Mouse (Mus musculus) forebrain, embryonic 16.5 days (tissue): ENCODE measurements around the gene 1600014C23Rik. TPM values are rescaled to one million over a fixed set of nuclear protein-coding genes. Genes with fewer than 3 reads are reported as not detected.
A peak's percentile ranks its signal among the peaks of the same experiment; 100 is the strongest.

ENCODE experiments used
- ATAC-seq: fragments of 200-750 bp; cut with Nextera tagmentation; 2 replicates; pipeline ENCODE4 v1.8.0; 2017; ENCODE audit warnings: mild to moderate bottlenecking, moderate library complexity
- H3K27ac ChIP-seq: fragments of 300-500 bp; sonication (generic); 2 replicates; pipeline ENCODE4 v1.5.1; 2014; ENCODE audit warnings: low read length, control low read depth
- H3K27me3 ChIP-seq: fragments of 300-500 bp; sonication (generic); replicated peaks from 2 replicates; pipeline ENCODE4 v1.6.1; 2014; ENCODE audit warnings: low read length; ENCODE audit not compliant: control insufficient read depth, insufficient read depth
- H3K36me3 ChIP-seq: fragments of 300-500 bp; sonication (generic); 2 replicates; pipeline ENCODE4 v1.6.1; 2014; ENCODE audit not compliant: control insufficient read depth, insufficient read depth
- H3K4me1 ChIP-seq: fragments of 300-500 bp; sonication (generic); replicated peaks from 2 replicates; pipeline ENCODE4 v1.6.1; 2014; ENCODE audit warnings: low read length; ENCODE audit not compliant: control insufficient read depth, insufficient read depth
- H3K4me2 ChIP-seq: fragments of 300-500 bp; sonication (generic); 2 replicates; pipeline ENCODE4 v1.6.1; 2014; ENCODE audit warnings: mild to moderate bottlenecking, low read length, control low read depth
- H3K4me3 ChIP-seq: fragments of 300-500 bp; sonication (generic); replicated peaks from 2 replicates; pipeline ENCODE4 v1.5.1; 2014; ENCODE audit warnings: mild to moderate bottlenecking, low read length, control low read depth
- H3K9ac ChIP-seq: fragments of 300-500 bp; sonication (generic); replicated peaks from 2 replicates; pipeline ENCODE4 v1.6.1; 2014; ENCODE audit warnings: low read depth, low read length, control low read depth
- H3K9me3 ChIP-seq: fragments of 300-500 bp; sonication (generic); 2 replicates; pipeline ENCODE4 v1.6.1; 2016; ENCODE audit warnings: low read length; ENCODE audit not compliant: control insufficient read depth
- WGBS: fragments of 180-500 bp; shearing (Covaris S2); extraction: QIAGEN DNeasy Blood & Tissue Kit; methylation state at CpG from one replicate; pipeline ENCODE4 v1.1.7; 2014; 5-methylcytosine and 5-hydroxymethylcytosine counted together
- polyA plus RNA-seq: library from polyadenylated mRNA; unstranded; fragments of >200 nt; fragmentation: Nextera tagmentation; extraction: Ambion mirVana; gene quantifications from 2 replicates; pipeline ENCODE4 v1.2.1, GENCODE M21; 2015

The 1600014C23Rik gene
- polyA plus RNA-seq = 0.46 TPM in 1 of 2 replicates, not detected in the other

- peak within 1 kb of the TSS; percentile 42 for H3K4me3 ChIP-seq
- H3K4me2 ChIP-seq = peak within 1 kb of the TSS; percentile 92
- H3K27me3 ChIP-seq = 0 out of 2 replicates have a peak, but pooled peaks cover 2% of the 10 kb centered on the region
- no peaks in the 10 kb centered on the region for H3K9me3 ChIP-seq
- H3K4me1 ChIP-seq = peaks cover 38% of the 10 kb centered on the region
- peak; percentile 63 for ATAC-seq
- no peaks in the 10 kb centered on the region for H3K36me3 ChIP-seq
- peak within 1 kb of the TSS; percentile 68 for H3K27ac ChIP-seq
- H3K9ac ChIP-seq = peak within 1 kb of the TSS; percentile 65
- WGBS = under 1% methylated on average over 41 of the region's 41 CpGs
Measured at GRCm38 (mm10) chr17:45733735-45734301, at the start of gene 1600014C23Rik. Gene 1600014C23Rik (minus strand): TSS chr17:45733844.

- Histone ChIP-seq H3K4me1 (no peaks in the 10 kb centered on the region), H3K4me2 (no peak overlapping the region), H3K9me3 (no peaks in the 10 kb centered on the region), H3K36me3 (no peaks in the 10 kb centered on the region), H3K9ac (no peak overlapping the region), H3K27me3 (no peaks in the 10 kb centered on the region), H3K4me3 (no peak overlapping the region), H3K27ac (no peak overlapping the region)
- 73% methylated on average over 4 of the region's 4 CpGs for WGBS
- ATAC-seq = no peak
Measured at GRCm38 (mm10) chr17:45778446-45778845, 44.8 kb upstream of the 1600014C23Rik start.

GRCm38 (mm10) chr17:45777431-45777830 lies 43.8 kb upstream of the 1600014C23Rik start:
- WGBS = 86% methylated on average over 6 of the region's 6 CpGs
- Histone ChIP-seq H3K4me2 (no peak overlapping the region), H3K4me1 (no peaks in the 10 kb centered on the region), H3K27me3 (no peaks in the 10 kb centered on the region), H3K36me3 (no peaks in the 10 kb centered on the region), H3K27ac (no peak overlapping the region), H3K4me3 (no peak overlapping the region), H3K9me3 (no peaks in the 10 kb centered on the region), H3K9ac (no peak overlapping the region)
- no peak for ATAC-seq

GRCm38 (mm10) chr17:45776185-45776584 lies 42.5 kb upstream of the 1600014C23Rik start:
- Histone ChIP-seq H3K27ac (no peak overlapping the region), H3K4me2 (no peak overlapping the region)
- WGBS = 98% methylated on average over 8 of the region's 8 CpGs

GRCm38 (mm10) chr17:45775468-45775867 lies 41.8 kb upstream of the 1600014C23Rik start:
- Histone ChIP-seq H3K27me3 (no peaks in the 10 kb centered on the region), H3K4me3 (no peak overlapping the region), H3K36me3 (no peaks in the 10 kb centered on the region), H3K9ac (no peak overlapping the region), H3K4me2 (no peak overlapping the region), H3K4me1 (no peaks in the 10 kb centered on the region; the same call in 1 of the 2 replicates), H3K27ac (no peak overlapping the region), H3K9me3 (no peaks in the 10 kb centered on the region)
- no peak for ATAC-seq
- WGBS = 94% methylated on average over 9 of the region's 9 CpGs

More at GRCm38 (mm10) chr17:45776185-45776584, 42.5 kb upstream of the 1600014C23Rik start:
- Histone ChIP-seq H3K36me3 (no peaks in the 10 kb centered on the region), H3K9me3 (no peaks in the 10 kb centered on the region), H3K4me3 (no peak overlapping the region), H3K9ac (no peak overlapping the region), H3K4me1 (no peaks in the 10 kb centered on the region), H3K27me3 (no peaks in the 10 kb centered on the region)
- ATAC-seq = no peak

GRCm38 (mm10) chr17:45772566-45772965 lies 38.9 kb upstream of the 1600014C23Rik start:
- 81% methylated on average over 3 of the region's 3 CpGs for WGBS

GRCm38 (mm10) chr17:45772096-45772495 lies 38.5 kb upstream of the 1600014C23Rik start:
- Histone ChIP-seq H3K9ac (no peak overlapping the region), H3K4me1 (peaks cover 8% of the 10 kb centered on the region), H3K36me3 (no peaks in the 10 kb centered on the region), H3K9me3 (no peaks in the 10 kb centered on the region), H3K27me3 (no peaks in the 10 kb centered on the region), H3K4me3 (no peak overlapping the region), H3K4me2 (no peak overlapping the region), H3K27ac (no peak overlapping the region)
- ATAC-seq = no peak
- 75% methylated on average over 8 of the region's 8 CpGs for WGBS

More at GRCm38 (mm10) chr17:45772566-45772965, 38.9 kb upstream of the 1600014C23Rik start:
- Histone ChIP-seq H3K4me1 (peaks cover 4% of the 10 kb centered on the region), H3K27me3 (no peaks in the 10 kb centered on the region), H3K36me3 (no peaks in the 10 kb centered on the region), H3K9ac (no peak overlapping the region), H3K9me3 (no peaks in the 10 kb centered on the region), H3K27ac (no peak overlapping the region), H3K4me2 (no peak overlapping the region), H3K4me3 (no peak overlapping the region)
- no peak for ATAC-seq

GRCm38 (mm10) chr17:45770441-45770840 lies 36.8 kb upstream of the 1600014C23Rik start:
- Histone ChIP-seq H3K9me3 (no peaks in the 10 kb centered on the region), H3K4me1 (peaks cover 19% of the 10 kb centered on the region), H3K4me2 (no peak overlapping the region), H3K9ac (no peak overlapping the region), H3K4me3 (no peak overlapping the region), H3K27me3 (no peaks in the 10 kb centered on the region), H3K27ac (no peak overlapping the region), H3K36me3 (no peaks in the 10 kb centered on the region)
- WGBS = 25% methylated on average over 6 of the region's 6 CpGs
- ATAC-seq = no peak

GRCm38 (mm10) chr17:45769821-45770220 lies 36.2 kb upstream of the 1600014C23Rik start:
- Histone ChIP-seq H3K4me3 (no peak overlapping the region), H3K27me3 (no peaks in the 10 kb centered on the region), H3K9me3 (no peaks in the 10 kb centered on the region), H3K36me3 (no peaks in the 10 kb centered on the region), H3K4me2 (no peak overlapping the region), H3K27ac (no peak overlapping the region), H3K4me1 (peaks cover 19% of the 10 kb centered on the region), H3K9ac (no peak overlapping the region)
- ATAC-seq = no peak
- WGBS = 90% methylated on average over 6 of the region's 6 CpGs
